Mouse (Mus musculus) brain, embryonic 14.5 days (tissue): ENCODE measurements around the gene Pex7.

Experiments
- CTCF ChIP-seq: fragments of 200-500 bp; IDR thresholded peaks from 2 replicates; pipeline ENCODE4 v1.5.1; 2012; ENCODE audit warnings: inconsistent platforms, mild to moderate bottlenecking, moderate library complexity, borderline replicate concordance; ENCODE audit not compliant: insufficient read depth, insufficient read length; ENCODE audit errors: extremely low read depth
- POLR2A ChIP-seq: fragments of 200-500 bp; IDR thresholded peaks from 2 replicates; pipeline ENCODE4 v1.6.1; 2012; ENCODE audit warnings: mild to moderate bottlenecking, inconsistent platforms, borderline replicate concordance; ENCODE audit not compliant: poor library complexity, insufficient read depth, insufficient read length, severe bottlenecking; ENCODE audit errors: extremely low read depth

DNA sequence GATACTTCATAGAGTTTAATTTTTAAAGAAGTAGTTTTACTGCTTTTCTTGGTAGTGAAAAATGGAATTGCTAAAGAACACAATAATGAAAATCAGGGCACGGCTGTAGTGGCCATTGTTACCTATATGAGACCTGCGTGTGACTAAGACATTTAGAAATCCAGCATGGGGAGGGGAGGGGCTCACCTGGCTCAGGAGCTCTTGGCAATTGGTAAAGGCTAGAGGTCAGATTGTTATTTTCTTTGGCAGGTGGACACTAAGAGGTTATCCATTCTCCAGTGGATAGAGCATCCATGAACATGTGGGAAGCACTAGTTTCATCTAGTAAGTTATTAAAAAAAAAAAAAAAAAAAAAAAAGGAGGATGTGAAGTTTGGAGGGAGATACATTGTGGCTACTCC, 16.8 kb upstream of the Pex7 start:
- TF ChIP-seq CTCF (no peak), POLR2A (no peak)
